Mouse (Mus musculus) embryonic facial prominence, embryonic 12.5 days (tissue): ENCODE measurements around the gene Aff2. TPM values are rescaled to one million over a fixed set of nuclear protein-coding genes. Genes with fewer than 3 reads are reported as not detected.

ENCODE experiments used
- ATAC-seq: fragments of 200-750 bp; cut with Nextera tagmentation; 2 replicates; pipeline ENCODE4 v1.8.0; 2017; ENCODE audit not compliant: insufficient number of reproducible peaks, insufficient read depth, low FRiP score, low TSS enrichment
- H3K27ac ChIP-seq: fragments of 300-500 bp; sonication (generic); 2 replicates; pipeline ENCODE4 v1.5.1; 2016; ENCODE audit warnings: mild to moderate bottlenecking
- H3K27me3 ChIP-seq: fragments of 300-500 bp; sonication (generic); 2 replicates; pipeline ENCODE4 v1.6.1; 2016; ENCODE audit warnings: mild to moderate bottlenecking, moderate library complexity
- H3K36me3 ChIP-seq: fragments of 300-500 bp; sonication (generic); 2 replicates; pipeline ENCODE4 v1.6.1; 2016; ENCODE audit warnings: mild to moderate bottlenecking
- H3K4me1 ChIP-seq: fragments of 300-500 bp; sonication (generic); 2 replicates; pipeline ENCODE4 v1.6.1; 2016
- H3K4me2 ChIP-seq: fragments of 300-500 bp; sonication (generic); replicated peaks from 2 replicates; pipeline ENCODE4 v1.6.1; 2016; ENCODE audit warnings: mild to moderate bottlenecking, moderate library complexity
- H3K4me3 ChIP-seq: fragments of 300-500 bp; sonication (generic); 2 replicates; pipeline ENCODE4 v1.5.1; 2016; ENCODE audit warnings: mild to moderate bottlenecking
- H3K9ac ChIP-seq: fragments of 300-500 bp; sonication (generic); 2 replicates; pipeline ENCODE4 v1.6.1; 2016; ENCODE audit warnings: mild to moderate bottlenecking, moderate library complexity
- H3K9me3 ChIP-seq: fragments of 300-500 bp; sonication (generic); 2 replicates; pipeline ENCODE4 v1.6.1; 2016; ENCODE audit warnings: mild to moderate bottlenecking, moderate library complexity
- WGBS: fragments of 180-500 bp; shearing (Covaris S2); methylation state at CpG from one replicate; pipeline ENCODE4 v1.1.7; 2016; 5-methylcytosine and 5-hydroxymethylcytosine counted together
- polyA plus RNA-seq: library from polyadenylated mRNA; unstranded; fragments of >200 nt; fragmentation: Nextera tagmentation; extraction: Ambion mirVana; gene quantifications from 2 replicates; pipeline ENCODE4 v1.2.1, GENCODE M21; 2016

Aff2 gene
- polyA plus RNA-seq: 11.1 and 12.5 TPM in 2 replicates

DNA sequence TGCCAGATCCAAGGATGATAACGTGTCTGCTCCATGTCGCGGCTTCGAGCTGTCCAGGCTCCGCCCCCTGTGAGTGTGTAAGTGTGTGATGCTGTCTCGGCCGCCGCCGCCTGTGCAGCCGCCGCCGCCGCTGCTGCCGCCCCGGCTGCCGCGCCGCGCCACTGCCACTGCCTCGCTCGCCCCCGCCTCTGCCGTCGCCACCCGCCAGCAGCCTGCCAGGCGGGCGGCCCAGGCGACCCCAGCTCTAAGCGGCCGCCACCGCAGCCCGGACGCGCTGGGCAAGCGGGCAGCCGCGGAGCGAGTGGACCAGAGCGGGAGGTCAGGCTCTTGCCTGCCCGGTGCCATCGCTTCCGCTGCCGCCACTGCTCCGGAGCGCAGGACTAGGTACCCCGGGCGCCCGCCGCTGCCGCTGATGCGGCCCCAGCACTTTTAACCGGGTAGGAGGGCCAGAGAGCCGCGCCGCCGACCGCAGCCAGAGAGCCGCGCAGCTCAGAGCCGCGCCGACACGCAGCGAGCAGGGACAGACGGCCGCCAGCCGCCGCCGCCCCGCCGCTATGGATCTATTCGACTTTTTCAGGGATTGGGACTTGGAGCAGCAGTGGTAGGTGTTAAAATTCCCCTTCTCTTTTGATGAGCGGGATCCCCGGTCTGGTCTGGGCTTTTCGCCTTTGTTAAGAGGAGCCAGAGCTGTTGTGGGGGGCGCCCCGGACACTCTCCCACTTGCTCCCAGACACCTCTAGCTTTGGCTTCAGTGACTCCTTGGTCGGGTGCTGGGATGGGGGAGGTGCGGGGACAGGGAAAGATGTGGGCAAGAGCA is at the start of gene Aff2:
TSS of gene Aff2 (plus strand) at position 57 of the 817 bp plus-strand sequence.
- peak; percentile 89 for ATAC-seq
- 14% methylated on average over 77 of the region's 79 CpGs for WGBS

DNA sequence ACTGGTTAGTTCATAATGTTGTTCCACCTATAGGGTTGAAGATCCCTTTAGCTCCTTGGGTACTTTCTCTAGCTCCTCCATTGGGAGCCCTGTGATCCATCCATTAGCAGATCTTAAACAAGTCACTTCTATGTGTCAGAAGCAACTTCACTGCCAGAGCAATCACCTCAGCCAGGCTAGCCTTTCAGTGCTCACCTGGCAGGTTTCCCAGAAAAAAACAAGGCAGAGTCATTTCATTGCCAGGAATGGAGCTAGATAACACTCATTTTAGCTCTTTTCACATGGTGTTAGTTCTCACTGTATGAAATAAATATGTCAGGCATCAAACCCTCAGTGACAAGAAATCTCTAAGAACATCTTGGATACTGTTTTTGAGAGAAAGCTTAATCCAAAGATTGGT is 22.8 kb upstream of the Aff2 start:
- Histone ChIP-seq H3K9me3 (no peaks in the 10 kb centered on the region), H3K36me3 (no peaks in the 10 kb centered on the region), H3K4me3 (no peak overlapping the region), H3K4me2 (no peak overlapping the region), H3K4me1 (no peaks in the 10 kb centered on the region), H3K9ac (no peak overlapping the region), H3K27ac (no peak overlapping the region), H3K27me3 (no peaks in the 10 kb centered on the region)
- ATAC-seq: no peak

More for the DNA sequence above, at the start of gene Aff2:
- Histone ChIP-seq H3K4me1 (0 out of 2 replicates have a peak, but pooled peaks cover 4% of the 10 kb centered on the region), H3K27ac (peak within 1 kb of the TSS; percentile 65; the same call in 1 of the 2 replicates), H3K4me3 (peak within 1 kb of the TSS; percentile 62), H3K9ac (peak within 1 kb of the TSS; percentile 70), H3K9me3 (no peaks in the 10 kb centered on the region), H3K27me3 (peaks cover 23% of the 10 kb centered on the region), H3K4me2 (peak within 1 kb of the TSS; percentile 56), H3K36me3 (no peaks in the 10 kb centered on the region)

DNA sequence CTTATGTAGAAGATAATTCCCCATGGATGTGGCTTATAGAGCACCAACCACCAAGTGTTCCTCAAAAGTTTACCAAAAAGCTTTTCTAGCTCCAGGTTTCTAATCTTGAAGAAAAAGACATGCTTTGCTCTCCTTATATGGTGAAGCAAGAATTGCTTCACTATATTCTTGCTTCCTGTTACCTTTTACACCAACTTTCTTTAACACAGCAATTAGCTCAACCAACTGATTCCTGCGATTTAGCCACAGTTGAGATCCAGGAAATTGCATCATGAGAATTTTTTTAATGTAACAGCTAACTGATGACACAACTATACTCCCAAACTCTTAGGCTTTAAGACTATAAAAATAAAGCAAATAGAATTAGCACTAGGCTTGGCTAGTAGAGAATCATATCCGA is 4.5 kb upstream of the Aff2 start:
- ATAC-seq: no peak
- H3K27ac ChIP-seq: no peak overlapping the region
- no peaks in the 10 kb centered on the region for H3K9me3 ChIP-seq
- no peak overlapping the region for H3K4me3 ChIP-seq
- H3K9ac ChIP-seq: no peak overlapping the region
- no peak overlapping the region for H3K4me2 ChIP-seq
- no peaks in the 10 kb centered on the region for H3K4me1 ChIP-seq
- H3K36me3 ChIP-seq: no peaks in the 10 kb centered on the region
- peaks cover 17% of the 10 kb centered on the region for H3K27me3 ChIP-seq
- WGBS: 81% methylated on average over 2 of the region's 2 CpGs

DNA sequence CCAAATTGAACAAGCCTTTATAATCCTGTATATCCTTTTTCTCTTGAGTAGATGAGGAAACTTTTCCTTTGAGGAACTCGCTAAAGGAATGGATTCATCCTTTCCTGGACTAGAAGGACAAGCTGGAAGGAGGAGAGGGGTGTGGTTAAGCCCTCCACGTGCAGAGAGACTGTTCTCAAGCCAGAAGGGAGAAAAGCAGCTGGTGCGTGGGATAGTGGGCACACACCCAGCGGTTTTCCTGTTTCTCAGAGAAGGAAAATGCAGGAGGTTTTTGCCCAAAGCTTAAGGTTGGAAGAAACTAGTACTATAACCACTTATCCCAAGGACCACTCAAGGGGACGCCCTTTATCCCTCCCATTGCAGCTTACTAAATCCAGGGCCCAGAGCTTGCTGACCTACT is 734 bp upstream of the Aff2 start:
- Histone ChIP-seq H3K4me3 (peak overlapping the region; percentile 62; the same call in 1 of the 2 replicates), H3K4me1 (0 out of 2 replicates have a peak, but pooled peaks cover 4% of the 10 kb centered on the region), H3K4me2 (peak overlapping the region; percentile 56), H3K36me3 (no peaks in the 10 kb centered on the region), H3K9ac (no peak overlapping the region), H3K27me3 (peaks cover 23% of the 10 kb centered on the region), H3K27ac (no peak overlapping the region), H3K9me3 (no peaks in the 10 kb centered on the region)
- ATAC-seq: no peak
- 26% methylated on average over 5 of the region's 5 CpGs for WGBS

DNA sequence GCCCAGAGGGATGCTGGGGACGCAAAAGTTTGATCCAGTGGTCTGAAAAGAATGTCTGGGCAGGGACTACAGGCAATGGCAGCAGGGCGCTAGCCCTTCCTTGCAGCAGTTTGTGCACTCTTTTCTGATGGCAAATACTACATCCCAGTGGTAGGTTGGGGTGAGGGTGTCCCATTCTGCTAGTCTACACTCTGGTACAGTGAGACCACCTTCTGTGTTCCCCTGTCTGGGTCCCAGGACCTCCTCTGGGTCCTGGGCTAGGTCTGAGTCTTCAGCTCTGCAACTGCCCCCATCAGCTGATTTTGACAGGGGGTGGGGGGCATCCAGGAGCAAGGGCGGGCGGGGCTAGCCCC is 233 bp upstream of the Aff2 start:
- Histone ChIP-seq H3K27me3 (peaks cover 23% of the 10 kb centered on the region), H3K4me3 (peak overlapping the region; percentile 62), H3K4me2 (peak overlapping the region; percentile 56), H3K36me3 (no peaks in the 10 kb centered on the region), H3K9ac (0 out of 2 replicates have a peak overlapping the region, but pooled peaks have one; percentile 70), H3K27ac (no peak overlapping the region), H3K4me1 (0 out of 2 replicates have a peak, but pooled peaks cover 4% of the 10 kb centered on the region), H3K9me3 (no peaks in the 10 kb centered on the region)
- 26% methylated on average over 4 of the region's 4 CpGs for WGBS
- ATAC-seq: peak; percentile 71

DNA sequence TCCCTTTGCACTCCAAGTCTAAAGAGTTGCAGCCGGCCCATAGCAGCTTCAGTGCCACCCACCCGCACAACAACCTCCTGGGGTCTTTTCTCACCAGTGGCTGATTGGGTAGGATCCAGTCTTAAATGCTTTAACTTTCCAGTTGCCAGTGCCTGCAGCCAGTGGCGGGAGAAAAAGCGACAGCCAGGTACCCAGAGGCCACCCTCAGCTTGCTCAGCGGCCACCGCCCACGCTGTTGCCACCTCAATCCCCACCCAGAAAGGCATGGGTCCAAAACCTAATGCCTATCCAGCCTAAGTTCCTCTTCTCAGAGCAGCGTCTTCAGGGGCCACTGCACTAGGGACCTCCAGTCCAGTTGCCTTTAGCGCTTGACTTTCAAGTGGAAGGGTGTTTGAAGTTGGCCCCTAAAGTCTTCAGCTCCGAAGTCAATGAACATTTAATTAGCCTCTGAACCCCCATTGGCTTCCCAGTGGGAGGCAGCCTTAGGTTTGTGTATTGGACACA is 1.0 kb downstream of the Aff2 start:
- WGBS: 16% methylated on average over 10 of the region's 10 CpGs
- H3K27ac ChIP-seq: no peak overlapping the region

DNA sequence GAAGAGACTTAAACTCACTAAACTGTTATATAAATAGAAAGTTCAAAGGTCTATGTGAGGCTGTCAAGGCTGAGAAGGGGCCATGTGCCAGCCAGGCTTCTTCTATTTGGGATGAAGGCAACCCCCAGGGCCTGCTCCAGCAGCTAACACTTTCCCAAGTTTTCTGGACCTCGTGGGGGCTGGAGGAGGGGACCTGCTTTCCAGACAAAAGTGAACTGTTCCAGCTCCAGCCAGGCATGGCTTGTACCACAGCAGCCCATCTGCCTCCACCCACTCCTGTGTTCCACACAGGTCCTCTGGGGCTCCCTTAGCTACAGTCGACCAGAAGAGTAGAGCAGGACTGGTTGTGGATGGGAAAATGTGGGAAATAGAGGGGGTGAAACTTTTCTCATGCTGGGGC is 4.1 kb downstream of the Aff2 start:
- ATAC-seq: no peak
- no peak overlapping the region; the same call in 1 of the 2 replicates for H3K4me2 ChIP-seq
- H3K27ac ChIP-seq: no peak overlapping the region

More for the DNA sequence above, 1.0 kb downstream of the Aff2 start:
- Histone ChIP-seq H3K9me3 (no peaks in the 10 kb centered on the region), H3K4me3 (peak overlapping the region; percentile 62), H3K27me3 (peaks cover 23% of the 10 kb centered on the region), H3K4me1 (0 out of 2 replicates have a peak, but pooled peaks cover 4% of the 10 kb centered on the region), H3K36me3 (no peaks in the 10 kb centered on the region), H3K9ac (peak overlapping the region; percentile 70), H3K4me2 (peak overlapping the region; percentile 56)
- no peak for ATAC-seq

DNA sequence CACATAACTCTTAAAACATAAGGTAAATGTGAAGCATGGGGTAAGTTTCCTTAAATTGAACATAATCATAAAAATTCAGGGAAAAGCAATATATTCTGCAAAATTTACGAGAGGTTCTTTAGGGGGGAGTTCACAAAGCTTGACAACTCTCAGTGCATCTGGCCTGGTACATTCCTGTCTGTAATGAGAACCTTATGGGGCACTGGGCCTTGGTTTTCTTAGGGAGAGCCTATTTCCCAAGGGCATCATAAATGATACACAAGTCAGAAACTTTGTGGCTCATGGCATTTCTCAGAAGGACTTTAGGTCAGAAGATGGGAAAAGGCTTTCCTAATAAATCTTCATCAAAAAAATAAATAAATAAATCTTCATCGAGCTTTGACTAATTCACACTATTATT is 13.2 kb downstream of the Aff2 start:
- H3K27me3 ChIP-seq: no peaks in the 10 kb centered on the region
- H3K4me3 ChIP-seq: no peak overlapping the region
- 40% methylated on average over 2 of the region's 2 CpGs for WGBS
- H3K9ac ChIP-seq: no peak overlapping the region
- H3K4me2 ChIP-seq: no peak overlapping the region
- no peak overlapping the region for H3K27ac ChIP-seq
- H3K4me1 ChIP-seq: no peaks in the 10 kb centered on the region
- no peak for ATAC-seq
- no peaks in the 10 kb centered on the region for H3K36me3 ChIP-seq
- H3K9me3 ChIP-seq: no peaks in the 10 kb centered on the region

More for the DNA sequence above, 4.1 kb downstream of the Aff2 start:
- H3K9me3 ChIP-seq: no peaks in the 10 kb centered on the region
- no peaks in the 10 kb centered on the region for H3K36me3 ChIP-seq
- no peak overlapping the region for H3K9ac ChIP-seq
- WGBS: 3% methylated on average over 2 of the region's 2 CpGs
- no peak overlapping the region for H3K4me3 ChIP-seq
- 0 out of 2 replicates have a peak, but pooled peaks cover 4% of the 10 kb centered on the region for H3K4me1 ChIP-seq
- H3K27me3 ChIP-seq: peaks cover 16% of the 10 kb centered on the region

DNA sequence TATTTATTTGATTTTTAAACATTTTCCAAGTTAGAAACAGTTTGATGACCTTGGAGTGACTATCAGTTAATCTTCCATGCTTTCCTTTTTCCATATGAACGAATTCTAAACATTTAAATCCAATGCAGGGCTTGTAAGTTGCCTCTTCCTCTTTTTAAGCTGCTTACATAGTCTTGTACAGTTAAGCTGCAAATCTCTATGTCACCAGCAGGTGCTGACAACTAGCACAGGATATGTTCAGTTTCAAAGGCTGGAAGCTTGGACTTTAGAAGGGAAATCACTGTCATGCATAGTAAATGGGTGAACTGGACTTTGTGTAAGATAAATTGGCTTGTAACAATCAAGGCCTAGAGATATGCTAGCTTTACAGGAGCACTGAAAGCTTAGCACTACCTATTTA is 29.6 kb downstream of the Aff2 start:
- Histone ChIP-seq H3K4me3 (no peak overlapping the region), H3K27me3 (no peaks in the 10 kb centered on the region), H3K27ac (no peak overlapping the region), H3K4me1 (no peaks in the 10 kb centered on the region), H3K36me3 (no peaks in the 10 kb centered on the region), H3K4me2 (no peak overlapping the region), H3K9me3 (no peaks in the 10 kb centered on the region), H3K9ac (no peak overlapping the region)
- 53% methylated on average over 1 of the region's 1 CpGs for WGBS
- no peak for ATAC-seq

DNA sequence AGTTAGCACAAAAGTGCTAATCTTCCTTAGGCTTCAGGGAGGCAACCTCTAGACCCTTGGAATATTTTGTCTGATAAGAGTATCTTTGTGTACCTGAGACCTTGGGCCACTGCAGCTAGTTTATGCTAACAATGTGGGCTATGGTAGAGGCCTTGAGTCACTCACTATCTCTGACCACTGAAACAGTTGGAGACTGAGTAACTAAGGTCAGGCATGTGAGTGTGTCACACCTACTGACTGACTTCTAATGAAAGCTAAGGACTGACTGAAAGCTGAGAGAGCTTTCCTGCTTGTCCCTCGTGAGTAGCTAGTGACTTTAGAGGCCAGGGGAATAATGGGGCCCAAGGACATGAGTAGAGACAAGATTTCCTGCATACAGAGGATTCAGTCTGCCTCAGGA is 54.9 kb downstream of the Aff2 start:
- no peak for ATAC-seq
- Histone ChIP-seq H3K4me2 (no peak overlapping the region), H3K4me3 (no peak overlapping the region), H3K27ac (no peak overlapping the region), H3K4me1 (no peaks in the 10 kb centered on the region), H3K27me3 (no peaks in the 10 kb centered on the region), H3K9ac (no peak overlapping the region), H3K36me3 (no peaks in the 10 kb centered on the region), H3K9me3 (no peaks in the 10 kb centered on the region)
- WGBS: 68% methylated on average over 1 of the region's 1 CpGs

DNA sequence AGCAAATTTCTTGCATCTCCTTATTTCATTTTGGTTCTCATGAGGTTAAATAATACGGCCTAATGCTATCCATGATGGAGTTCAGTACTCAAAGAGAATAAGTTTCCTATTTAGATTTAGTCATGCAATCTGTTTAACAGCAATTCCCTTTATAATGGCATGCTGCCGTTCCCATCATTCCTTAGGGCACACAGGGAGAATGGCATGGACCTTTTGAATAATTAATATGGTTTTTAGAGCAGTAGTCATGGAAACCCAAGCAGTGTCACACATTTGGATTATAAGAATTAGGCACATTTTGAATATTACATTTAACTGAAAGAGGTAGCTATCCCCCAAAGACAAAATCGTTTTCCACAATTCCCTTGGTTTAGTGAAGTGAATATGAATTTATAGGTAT is 78.3 kb downstream of the Aff2 start:
- WGBS: 86% methylated on average over 3 of the region's 3 CpGs
- no peak for ATAC-seq

DNA sequence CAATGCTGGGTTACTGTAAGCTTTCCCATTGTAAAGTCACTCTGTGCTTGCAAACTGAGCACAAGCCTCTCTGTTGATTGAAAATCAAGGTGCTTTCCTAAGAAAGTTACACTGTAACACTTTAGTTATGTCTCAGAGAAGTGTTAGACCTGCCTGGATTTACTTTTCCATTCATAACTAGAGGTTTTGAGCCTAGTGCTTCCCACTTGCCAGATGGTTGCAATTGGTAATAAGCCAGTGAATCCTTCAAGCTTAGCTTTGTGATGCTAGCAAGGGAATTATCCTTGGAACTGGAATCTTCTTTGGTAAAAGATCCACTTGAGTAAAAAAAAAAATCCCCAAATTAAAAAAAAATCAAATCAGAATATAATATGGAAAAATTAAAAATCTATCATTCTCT is 81.8 kb downstream of the Aff2 start:
- Histone ChIP-seq H3K9ac (no peak overlapping the region), H3K9me3 (no peaks in the 10 kb centered on the region)
- no peak for ATAC-seq

More for the DNA sequence above, 78.3 kb downstream of the Aff2 start:
- Histone ChIP-seq H3K27me3 (no peaks in the 10 kb centered on the region), H3K4me3 (no peak overlapping the region), H3K4me1 (no peaks in the 10 kb centered on the region), H3K9ac (no peak overlapping the region), H3K27ac (no peak overlapping the region), H3K9me3 (no peaks in the 10 kb centered on the region), H3K4me2 (no peak overlapping the region), H3K36me3 (no peaks in the 10 kb centered on the region)

More for the DNA sequence above, 81.8 kb downstream of the Aff2 start:
- Histone ChIP-seq H3K27ac (no peak overlapping the region), H3K4me3 (no peak overlapping the region), H3K4me1 (no peaks in the 10 kb centered on the region), H3K4me2 (no peak overlapping the region), H3K27me3 (no peaks in the 10 kb centered on the region), H3K36me3 (no peaks in the 10 kb centered on the region)
